Mouse (Mus musculus) forebrain, embryonic 13.5 days (tissue): Measurements from ENCODE around the gene Gm11437. TPM values are rescaled to one million over a fixed set of nuclear protein-coding genes. Genes with fewer than 3 reads are reported as not detected.
A peak's percentile ranks its signal among the peaks of the same experiment; 100 is the strongest.

Experiments used
- ATAC-seq: fragments of 200-750 bp; cut with Nextera tagmentation; 2 replicates; pipeline ENCODE4 v1.8.0; 2017
- H3K27ac ChIP-seq: fragments of 300-500 bp; sonication (generic); 2 replicates; pipeline ENCODE4 v1.5.1; 2015; ENCODE audit warnings: inconsistent platforms, mild to moderate bottlenecking, moderate library complexity
- H3K27me3 ChIP-seq: fragments of 300-500 bp; sonication (generic); 2 replicates; pipeline ENCODE4 v1.6.1; 2015; ENCODE audit warnings: mild to moderate bottlenecking, inconsistent platforms
- H3K36me3 ChIP-seq: fragments of 300-500 bp; sonication (generic); 2 replicates; pipeline ENCODE4 v1.6.1; 2015; ENCODE audit warnings: mild to moderate bottlenecking, inconsistent platforms; ENCODE audit not compliant: poor library complexity, severe bottlenecking
- H3K4me1 ChIP-seq: fragments of 300-500 bp; sonication (generic); 2 replicates; pipeline ENCODE4 v1.6.1; 2015; ENCODE audit warnings: inconsistent platforms
- H3K4me2 ChIP-seq: fragments of 300-500 bp; sonication (generic); 2 replicates; pipeline ENCODE4 v1.6.1; 2015; ENCODE audit warnings: inconsistent platforms, mild to moderate bottlenecking, moderate library complexity
- H3K4me3 ChIP-seq: fragments of 300-500 bp; sonication (generic); 2 replicates; pipeline ENCODE4 v1.5.1; 2015; ENCODE audit warnings: mild to moderate bottlenecking, inconsistent platforms
- H3K9ac ChIP-seq: fragments of 300-500 bp; sonication (generic); 2 replicates; pipeline ENCODE4 v1.6.1; 2015; ENCODE audit warnings: mild to moderate bottlenecking, inconsistent platforms
- H3K9me3 ChIP-seq: fragments of 300-500 bp; sonication (generic); replicated peaks from 2 replicates; pipeline ENCODE4 v1.6.1; 2016; ENCODE audit warnings: inconsistent platforms
- WGBS: fragments of 180-500 bp; shearing (Covaris S2); methylation state at CpG from one replicate; pipeline ENCODE4 v1.1.7; 2015; 5-methylcytosine and 5-hydroxymethylcytosine counted together
- polyA plus RNA-seq: library from polyadenylated mRNA; unstranded; fragments of >200 nt; fragmentation: Nextera tagmentation; extraction: Ambion mirVana; gene quantifications from 2 replicates; pipeline ENCODE4 v1.2.1, GENCODE M21; 2015

Gm11437 gene
- not detected in 2 replicates for polyA plus RNA-seq

GRCm38 (mm10) chr11:84167046-84167526, at the start of gene Gm11437:
Gm11437 (minus strand) TSS chr11:84167476.
- H3K9me3 ChIP-seq = no peaks in the 10 kb centered on the region
- H3K4me2 ChIP-seq = no peak within 1 kb of the TSS
- H3K36me3 ChIP-seq = no peaks in the 10 kb centered on the region
- 89% methylated on average over 5 of the region's 5 CpGs for WGBS
- H3K27ac ChIP-seq = no peak within 1 kb of the TSS
- peaks cover 7% of the 10 kb centered on the region for H3K4me1 ChIP-seq
- no peak within 1 kb of the TSS for H3K4me3 ChIP-seq
- no peak for ATAC-seq
- H3K9ac ChIP-seq = no peak within 1 kb of the TSS
- no peaks in the 10 kb centered on the region; the same call in none of the 2 replicates for H3K27me3 ChIP-seq

- H3K4me2 ChIP-seq = no peak overlapping the region
- no peaks in the 10 kb centered on the region for H3K36me3 ChIP-seq
- 97% methylated on average over 6 of the region's 6 CpGs for WGBS
- H3K27ac ChIP-seq = no peak overlapping the region
- H3K4me3 ChIP-seq = no peak overlapping the region
- no peak for ATAC-seq
- H3K9me3 ChIP-seq = no peaks in the 10 kb centered on the region
- no peaks in the 10 kb centered on the region for H3K27me3 ChIP-seq
- H3K9ac ChIP-seq = no peak overlapping the region
- H3K4me1 ChIP-seq = no peaks in the 10 kb centered on the region
Measured at GRCm38 (mm10) chr11:84210876-84211275, 43.6 kb upstream of the Gm11437 start.

- Histone ChIP-seq H3K9ac (no peak overlapping the region), H3K4me1 (peaks cover 8% of the 10 kb centered on the region), H3K4me2 (no peak overlapping the region), H3K27ac (no peak overlapping the region), H3K4me3 (no peak overlapping the region), H3K27me3 (no peaks in the 10 kb centered on the region), H3K9me3 (no peaks in the 10 kb centered on the region), H3K36me3 (0 out of 2 replicates have a peak, but pooled peaks cover 5% of the 10 kb centered on the region)
- no peak for ATAC-seq
- WGBS = 27% methylated on average over 4 of the region's 4 CpGs
Measured at GRCm38 (mm10) chr11:84205776-84206175, 38.5 kb upstream of the Gm11437 start.

- no peak for ATAC-seq
- Histone ChIP-seq H3K36me3 (peaks cover 12% of the 10 kb centered on the region; the same call in 1 of the 2 replicates), H3K4me3 (no peak overlapping the region), H3K4me1 (peaks cover 5% of the 10 kb centered on the region; the same call in 1 of the 2 replicates), H3K27ac (no peak overlapping the region), H3K9me3 (no peaks in the 10 kb centered on the region), H3K27me3 (no peaks in the 10 kb centered on the region), H3K9ac (no peak overlapping the region), H3K4me2 (no peak overlapping the region)
- WGBS = 93% methylated on average over 3 of the region's 3 CpGs
Measured at GRCm38 (mm10) chr11:84197607-84198402, 30.5 kb upstream of the Gm11437 start.

GRCm38 (mm10) chr11:84194751-84195150, 27.5 kb upstream of the Gm11437 start:
- no peaks in the 10 kb centered on the region for H3K4me1 ChIP-seq
- H3K4me2 ChIP-seq = no peak overlapping the region
- H3K9ac ChIP-seq = no peak overlapping the region
- no peak for ATAC-seq
- H3K36me3 ChIP-seq = peaks cover 12% of the 10 kb centered on the region; the same call in 1 of the 2 replicates
- no peaks in the 10 kb centered on the region for H3K27me3 ChIP-seq
- WGBS = 94% methylated on average over 3 of the region's 3 CpGs
- H3K9me3 ChIP-seq = no peaks in the 10 kb centered on the region
- no peak overlapping the region for H3K27ac ChIP-seq
- no peak overlapping the region for H3K4me3 ChIP-seq

- H3K9ac ChIP-seq = no peak overlapping the region
- no peak for ATAC-seq
- H3K4me2 ChIP-seq = no peak overlapping the region
- H3K4me1 ChIP-seq = no peaks in the 10 kb centered on the region
- no peak overlapping the region for H3K27ac ChIP-seq
- H3K36me3 ChIP-seq = peaks cover 12% of the 10 kb centered on the region; the same call in 1 of the 2 replicates
- H3K4me3 ChIP-seq = no peak overlapping the region
- WGBS = 59% methylated on average over 10 of the region's 10 CpGs
- H3K27me3 ChIP-seq = no peaks in the 10 kb centered on the region
- no peaks in the 10 kb centered on the region for H3K9me3 ChIP-seq
Measured at GRCm38 (mm10) chr11:84193249-84193648, 26.0 kb upstream of the Gm11437 start.

GRCm38 (mm10) chr11:84190581-84191233, 23.4 kb upstream of the Gm11437 start:
- Histone ChIP-seq H3K4me1 (no peaks in the 10 kb centered on the region), H3K4me2 (no peak overlapping the region), H3K27me3 (no peaks in the 10 kb centered on the region), H3K4me3 (no peak overlapping the region), H3K36me3 (peaks cover 5% of the 10 kb centered on the region; the same call in 1 of the 2 replicates), H3K9me3 (no peaks in the 10 kb centered on the region), H3K27ac (no peak overlapping the region), H3K9ac (no peak overlapping the region)
- no peak for ATAC-seq
- 96% methylated on average over 8 of the region's 8 CpGs for WGBS

- Histone ChIP-seq H3K27ac (no peak overlapping the region), H3K36me3 (no peaks in the 10 kb centered on the region), H3K9ac (no peak overlapping the region), H3K9me3 (no peaks in the 10 kb centered on the region), H3K4me3 (no peak overlapping the region), H3K4me2 (no peak overlapping the region), H3K4me1 (no peaks in the 10 kb centered on the region), H3K27me3 (no peaks in the 10 kb centered on the region)
- WGBS = 94% methylated on average over 3 of the region's 3 CpGs
- no peak for ATAC-seq
Measured at GRCm38 (mm10) chr11:84188530-84188929, 21.3 kb upstream of the Gm11437 start.

- H3K9ac ChIP-seq = peak overlapping the region; percentile 80
- H3K36me3 ChIP-seq = no peaks in the 10 kb centered on the region
- WGBS = 54% methylated on average over 2 of the region's 2 CpGs
- peak overlapping the region; percentile 65 for H3K4me2 ChIP-seq
- peaks cover 2% of the 10 kb centered on the region; the same call in 1 of the 2 replicates for H3K27me3 ChIP-seq
- ATAC-seq = no peak
- no peak overlapping the region for H3K27ac ChIP-seq
- peak overlapping the region; percentile 83 for H3K4me3 ChIP-seq
- no peaks in the 10 kb centered on the region for H3K9me3 ChIP-seq
- peaks cover 28% of the 10 kb centered on the region for H3K4me1 ChIP-seq
Measured at GRCm38 (mm10) chr11:84181286-84181685, 14.0 kb upstream of the Gm11437 start.

GRCm38 (mm10) chr11:84179954-84180598, 12.8 kb upstream of the Gm11437 start:
- Histone ChIP-seq H3K4me3 (peak overlapping the region; percentile 83), H3K4me1 (peaks cover 28% of the 10 kb centered on the region), H3K36me3 (no peaks in the 10 kb centered on the region), H3K27ac (peak overlapping the region; percentile 83), H3K9ac (peak overlapping the region; percentile 80), H3K27me3 (peaks cover 3% of the 10 kb centered on the region; the same call in 1 of the 2 replicates), H3K4me2 (peak overlapping the region; percentile 65), H3K9me3 (no peaks in the 10 kb centered on the region)
- peak; percentile 63 for ATAC-seq
- 0% methylated on average over 39 of the region's 44 CpGs for WGBS

GRCm38 (mm10) chr11:84179226-84179953, 12.1 kb upstream of the Gm11437 start:
- Histone ChIP-seq H3K9ac (peak overlapping the region; percentile 80), H3K4me1 (peaks cover 28% of the 10 kb centered on the region), H3K27ac (peak overlapping the region; percentile 83), H3K4me2 (peak overlapping the region; percentile 65), H3K27me3 (peaks cover 7% of the 10 kb centered on the region), H3K36me3 (no peaks in the 10 kb centered on the region), H3K9me3 (no peaks in the 10 kb centered on the region), H3K4me3 (peak overlapping the region; percentile 83)
- peak; percentile 97 for ATAC-seq
- WGBS = under 1% methylated on average over 34 of the region's 85 CpGs
